9 mouse cellular contexts compared by ENCODE assay signal in genomic region chr1:75652547-75652946, GRCm38 (mm10).
DNase-seq lines count a peak whose midpoint lies in the region; ATAC-seq lines count a peak whose summit lies in the region.
"Had no signal": no experiment of that assay in that cellular context is flagged by ENCODE, and none has a peak within 500 bp of the region (broad histone marks: within the 10 kb centered on the region; RNA-seq: fewer than 3 reads in every experiment).

No protein-coding gene starts in this region.

- no peak overlapping the region for H3K27ac ChIP-seq in heart, embryonic 12.5 days (ENCODE audit: poor library complexity, severe bottlenecking)
- H3K27ac ChIP-seq: liver, embryonic 13.5 days had no signal

- H3K4me3 ChIP-seq in heart, embryonic 12.5 days, result no peak overlapping the region
- H3K4me3 ChIP-seq: liver, embryonic 13.5 days had no signal

- no peaks in the 10 kb centered on the region for H3K27me3 ChIP-seq in heart, embryonic 12.5 days (replicated peaks)
- H3K27me3 ChIP-seq: liver, embryonic 13.5 days had no signal

- H3K4me1 ChIP-seq in heart, embryonic 12.5 days (replicated peaks), result no peaks in the 10 kb centered on the region
- H3K4me1 ChIP-seq: liver, embryonic 13.5 days had no signal

- WGBS in heart, embryonic 12.5 days, result 22% methylated on average over 10 of the region's 10 CpGs

- no peak overlapping the region for H3K4me2 ChIP-seq in heart, embryonic 12.5 days
- H3K4me2 ChIP-seq: liver, embryonic 13.5 days had no signal

- DNase-seq in heart, adult 9 months (ENCODE audit: low spot score in 2 of 2), result peak; percentile 19 to 49
- peak; percentile 53 for DNase-seq in Muller cell, postnatal 12 days (ENCODE audit: inconsistent ontology term)
- peak; percentile 86 to 87 for DNase-seq in cerebellum, postnatal 14 days
- DNase-seq in frontal cortex, postnatal 25 days (ENCODE audit: low spot score in 2 of 2), result peak; percentile 70 to 71
- peak; percentile 66 to 91 for DNase-seq in layer of hippocampus, adult 18-20 months (ENCODE audit: low spot score in 2 of 2)
- peak; percentile 76 for DNase-seq in lung, postnatal 10 days
- peak; percentile 57 for DNase-seq in right cerebral cortex, postnatal 4 days
- DNase-seq: liver, embryonic 13.5 days had no signal

- H3K9me3 ChIP-seq in heart, embryonic 12.5 days (replicated peaks), result no peaks in the 10 kb centered on the region
- H3K9me3 ChIP-seq: liver, embryonic 13.5 days had no signal

- H3K9ac ChIP-seq in heart, embryonic 12.5 days, result no peak overlapping the region
- H3K9ac ChIP-seq: liver, embryonic 13.5 days had no signal

- ATAC-seq in heart, embryonic 12.5 days (ENCODE audit: insufficient number of reproducible peaks, low FRiP score), result no peak

- no peaks in the 10 kb centered on the region for H3K36me3 ChIP-seq in heart, embryonic 12.5 days
- H3K36me3 ChIP-seq: liver, embryonic 13.5 days had no signal

Comparison
In these comparisons a context has a peak if more than half of its experiments do, and no peak if none do; other contexts are left out.
1. DNase-seq: peak in every context shown above with its lines; median percentile 86 in cerebellum, postnatal 14 days; 78 in layer of hippocampus, adult 18-20 months; 76 in lung, postnatal 10 days; 70 in frontal cortex, postnatal 25 days; 57 in right cerebral cortex, postnatal 4 days; 53 in Muller cell, postnatal 12 days; 34 in heart, adult 9 months.